Mouse (Mus musculus) C2C12 (cell line): ENCODE data around the gene Agap1. TPM values are rescaled to one million over a fixed set of nuclear protein-coding genes. Genes with fewer than 3 reads are reported as not detected.

Experiments used
- H3K27me3 ChIP-seq: one replicate; pipeline ENCODE4 v1.6.1; 2011; ENCODE audit not compliant: control insufficient read depth, insufficient read depth, insufficient read length
- H3K36me3 ChIP-seq: one replicate; pipeline ENCODE4 v1.6.1; 2011; ENCODE audit not compliant: control insufficient read depth, insufficient read depth
- H3K4me3 ChIP-seq: one replicate; pipeline ENCODE4 v1.5.1; 2011; ENCODE audit warnings: mild to moderate bottlenecking, control low read depth; ENCODE audit not compliant: poor library complexity, insufficient read depth, severe bottlenecking
- H3K79me2 ChIP-seq: one replicate; pipeline ENCODE4 v1.6.1; 2011; ENCODE audit not compliant: control insufficient read depth, insufficient read depth
- H3K79me3 ChIP-seq: one replicate; pipeline ENCODE4 v1.6.1; 2011; ENCODE audit warnings: low read depth, control low read depth
- H3ac ChIP-seq: one replicate; pipeline ENCODE3; 2011; ENCODE audit warnings: low read depth; ENCODE audit not compliant: control insufficient read depth, insufficient read length
- CEBPB ChIP-seq: IDR thresholded peaks from one replicate; pipeline ENCODE4 v1.6.1; 2011; ENCODE audit warnings: low read depth, mild to moderate bottlenecking, control low read depth, moderate library complexity
- CTCF ChIP-seq: IDR thresholded peaks from one replicate; pipeline ENCODE4 v1.5.1; 2011; ENCODE audit not compliant: control insufficient read depth, insufficient read depth, insufficient read length
- FOSL1 ChIP-seq: IDR thresholded peaks from one replicate; pipeline ENCODE4 v1.8.0; 2011; ENCODE audit warnings: mild to moderate bottlenecking, low read length; ENCODE audit not compliant: poor library complexity, insufficient read depth, severe bottlenecking
- MAX ChIP-seq: IDR thresholded peaks from one replicate; pipeline ENCODE4 v1.6.1; 2011; ENCODE audit warnings: mild to moderate bottlenecking, control low read depth
- MYOD1 ChIP-seq: IDR thresholded peaks from one replicate; pipeline ENCODE4 v1.6.1; 2011; ENCODE audit warnings: low read depth; ENCODE audit not compliant: control insufficient read depth, insufficient read length
- MYOG ChIP-seq: IDR thresholded peaks from one replicate; pipeline ENCODE4 v1.6.1; 2011; ENCODE audit not compliant: control insufficient read depth, insufficient read length; ENCODE audit errors: extremely low read depth
- USF1 ChIP-seq: IDR thresholded peaks from one replicate; pipeline ENCODE4 v1.6.1; 2011; ENCODE audit warnings: low read depth, mild to moderate bottlenecking, control low read depth, moderate library complexity
- polyA plus RNA-seq: library from polyadenylated mRNA; unstranded; fragments of >200 nt; fragmentation: generic; extraction: Trizol; gene quantifications from one replicate; pipeline ENCODE4 v1.2.1, GENCODE M21; 2012; ENCODE audit warnings: missing spikeins

The Agap1 gene
- polyA plus RNA-seq, 1 experiment: 14.0 TPM

- H3K36me3 ChIP-seq: peaks cover 33% of the 10 kb centered on the region
- TF ChIP-seq MYOD1 (no peak), CTCF (no peak), MYOG (no peak), MAX (no peak)
- H3K27me3 ChIP-seq: no peaks in the 10 kb centered on the region
Observed at GRCm38 (mm10) chr1:89676411-89676810, 221.8 kb downstream of the Agap1 start.

GRCm38 (mm10) chr1:89680673-89681072 lies 226.1 kb downstream of the Agap1 start:
- no peaks in the 10 kb centered on the region for H3K27me3 ChIP-seq
- TF ChIP-seq FOSL1 (no peak), MYOD1 (no peak)

More at GRCm38 (mm10) chr1:89676411-89676810, 221.8 kb downstream of the Agap1 start:
- Histone ChIP-seq H3ac (no peak overlapping the region), H3K4me3 (no peak overlapping the region), H3K79me2 (no peaks in the 10 kb centered on the region), H3K79me3 (no peaks in the 10 kb centered on the region)

DNA sequence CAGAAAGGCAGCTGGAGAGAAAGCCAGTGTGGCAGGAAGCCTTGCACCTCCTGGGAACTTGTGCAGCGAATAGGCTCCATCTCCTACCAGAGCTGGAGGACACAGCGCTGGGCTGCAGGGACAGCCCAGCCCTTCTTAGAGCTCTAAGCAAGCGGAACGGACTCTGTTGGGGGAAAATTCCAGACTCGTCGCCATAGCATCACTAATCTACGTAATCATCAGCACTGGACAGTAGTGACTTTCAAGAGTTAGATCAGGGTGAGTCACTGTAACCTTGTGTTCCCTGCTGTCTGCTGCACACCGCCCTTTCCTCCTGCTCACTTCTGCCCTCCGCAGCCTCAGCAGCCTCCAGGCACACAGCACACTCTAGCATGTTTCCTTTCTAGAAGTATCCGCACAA lies 234.3 kb downstream of the Agap1 start:
- peaks cover 17% of the 10 kb centered on the region for H3K36me3 ChIP-seq
- H3K27me3 ChIP-seq: no peaks in the 10 kb centered on the region
- no peaks in the 10 kb centered on the region for H3K79me3 ChIP-seq
- TF ChIP-seq CEBPB (no peak), MYOD1 (no peak), USF1 (no peak), MAX (no peak), MYOG (no peak), CTCF (no peak), FOSL1 (no peak)
- H3K79me2 ChIP-seq: no peaks in the 10 kb centered on the region
- no peak overlapping the region for H3K4me3 ChIP-seq
- no peak overlapping the region for H3ac ChIP-seq

More at GRCm38 (mm10) chr1:89680673-89681072, 226.1 kb downstream of the Agap1 start:
- Histone ChIP-seq H3K79me3 (no peaks in the 10 kb centered on the region), H3K36me3 (peaks cover 10% of the 10 kb centered on the region), H3K4me3 (no peak overlapping the region), H3K79me2 (no peaks in the 10 kb centered on the region), H3ac (no peak overlapping the region)

- Histone ChIP-seq H3K79me3 (no peaks in the 10 kb centered on the region), H3K36me3 (peaks cover 17% of the 10 kb centered on the region), H3K27me3 (no peaks in the 10 kb centered on the region), H3ac (no peak overlapping the region), H3K4me3 (no peak overlapping the region), H3K79me2 (no peaks in the 10 kb centered on the region)
- TF ChIP-seq USF1 (no peak), CTCF (no peak), MYOD1 (no peak), MYOG (no peak), MAX (no peak), CEBPB (no peak), FOSL1 (no peak)
Observed at GRCm38 (mm10) chr1:89689544-89690212, 235.1 kb downstream of the Agap1 start.

GRCm38 (mm10) chr1:89691096-89691495 lies 236.5 kb downstream of the Agap1 start:
- H3K79me2 ChIP-seq: no peaks in the 10 kb centered on the region
- peaks cover 17% of the 10 kb centered on the region for H3K36me3 ChIP-seq
- H3K4me3 ChIP-seq: no peak overlapping the region
- TF ChIP-seq FOSL1 (no peak), MAX (no peak)
- no peaks in the 10 kb centered on the region for H3K79me3 ChIP-seq
- H3K27me3 ChIP-seq: no peaks in the 10 kb centered on the region
- no peak overlapping the region for H3ac ChIP-seq

GRCm38 (mm10) chr1:89692420-89692819 lies 237.8 kb downstream of the Agap1 start:
- Histone ChIP-seq H3K4me3 (no peak overlapping the region), H3K79me2 (no peaks in the 10 kb centered on the region), H3ac (no peak overlapping the region), H3K79me3 (no peaks in the 10 kb centered on the region), H3K27me3 (no peaks in the 10 kb centered on the region), H3K36me3 (peaks cover 17% of the 10 kb centered on the region)
- TF ChIP-seq FOSL1 (no peak), USF1 (no peak), MYOG (no peak), MYOD1 (no peak), MAX (no peak), CTCF (no peak), CEBPB (no peak)
